Mouse (Mus musculus) gastrocnemius, postnatal 4 days (tissue): Measurements from ENCODE around the gene Spata18. TPM values are rescaled to one million over a fixed set of nuclear protein-coding genes. Genes with fewer than 3 reads are reported as not detected.

Experiments
- DNase-seq, 2 experiments: peaks; one replicate each; pipeline ENCODE4 v3.0.0; 2021 to 2022; ENCODE audit warnings: low spot score in 2 of 2, mixed read lengths in 2 of 2
- total RNA-seq, 2 experiments: library from RNA; stranded (reverse); gene quantifications; 2 replicates each; pipeline ENCODE4 v1.2.3; 2021

Spata18 gene
- total RNA-seq, 2 experiments from 2014 or later: 0.29 to 1.1 TPM

DNA sequence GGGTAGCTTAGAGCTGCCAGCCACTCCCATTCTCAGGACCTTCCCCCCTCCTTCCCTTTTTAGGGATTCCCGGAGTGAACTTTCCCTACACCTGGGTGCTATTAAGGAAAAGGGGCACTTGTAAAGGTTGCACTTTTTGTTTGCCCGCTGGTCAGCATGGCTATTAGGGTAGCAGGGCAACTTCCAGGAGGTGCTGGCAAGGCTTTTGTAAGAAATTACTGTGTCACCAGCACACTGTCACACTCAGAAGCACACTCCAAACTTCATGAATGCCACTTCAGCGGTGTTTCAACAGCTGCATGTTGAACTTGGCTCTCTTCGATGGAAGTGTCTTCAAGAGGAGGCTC lies 649 bp downstream of the Spata18 start:
- DNase-seq: no peak

DNA sequence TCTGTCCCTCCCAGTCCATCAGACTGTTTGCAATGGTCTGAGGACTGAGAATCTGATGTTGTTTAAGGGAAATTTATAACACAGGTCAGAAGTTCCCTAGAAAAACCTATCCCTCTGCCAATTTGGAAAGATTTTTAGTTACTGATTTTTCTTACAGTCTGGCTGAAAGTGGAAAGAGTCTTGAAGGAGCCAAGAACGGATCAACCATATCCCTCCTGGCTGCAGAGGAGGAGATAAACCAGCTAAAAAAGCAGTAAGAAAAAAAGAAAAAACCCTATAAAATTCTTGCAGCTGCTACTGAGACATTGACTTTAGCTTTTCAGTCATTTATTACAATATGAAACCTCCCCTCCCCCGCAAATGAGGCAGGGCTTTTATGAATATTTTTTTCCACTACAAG lies 15.5 kb downstream of the Spata18 start:
- no peak for DNase-seq

DNA sequence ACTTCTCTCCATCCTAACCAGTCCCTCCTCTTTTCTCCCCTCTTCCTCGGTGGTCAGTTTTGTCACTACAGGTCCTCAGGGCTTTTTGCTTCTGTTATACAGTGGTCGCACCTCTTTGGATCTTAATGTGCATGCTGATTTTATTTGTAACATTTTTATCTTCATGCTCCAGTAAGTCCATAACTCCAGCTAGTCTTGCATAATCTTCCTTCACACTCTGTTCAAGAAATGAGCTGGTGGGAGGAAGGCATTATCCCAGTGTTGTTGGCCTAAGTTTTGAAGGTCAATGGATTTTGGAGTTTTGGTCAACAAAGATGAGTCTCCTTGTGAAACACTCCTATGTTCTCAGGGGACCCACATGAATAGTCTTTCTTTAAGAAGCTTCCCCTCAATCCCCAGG lies 16.7 kb downstream of the Spata18 start:
- no peak for DNase-seq

- no peak for DNase-seq
Measured at GRCm38 (mm10) chr5:73669386-73669785, 18.2 kb downstream of the Spata18 start.

DNA sequence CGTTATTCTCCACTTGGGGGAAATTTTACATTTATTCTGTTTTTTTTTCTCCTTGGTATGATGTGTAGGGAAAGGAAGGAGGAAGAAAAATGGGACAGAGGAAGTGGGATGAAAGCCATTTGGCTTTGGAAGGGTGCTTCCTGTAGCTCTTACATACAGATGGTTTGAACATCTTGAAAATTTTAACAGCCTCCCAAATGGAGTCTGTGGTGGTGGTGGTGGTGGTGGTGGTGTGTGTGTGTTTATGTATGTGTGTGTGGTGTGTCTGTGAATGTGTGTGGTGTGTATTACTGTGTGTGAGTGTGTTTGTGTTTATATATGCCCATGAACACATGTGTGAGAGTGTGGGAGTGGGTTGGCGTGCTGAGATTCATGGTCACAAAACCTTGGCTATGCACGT lies 24.4 kb downstream of the Spata18 start:
- no peak for DNase-seq

GRCm38 (mm10) chr5:73676626-73677025 lies 25.4 kb downstream of the Spata18 start:
- no peak for DNase-seq

GRCm38 (mm10) chr5:73683221-73683620 lies 32.0 kb downstream of the Spata18 start:
- DNase-seq: no peak

- DNase-seq: no peak
Measured at GRCm38 (mm10) chr5:73683706-73684409, 32.7 kb downstream of the Spata18 start.

DNA sequence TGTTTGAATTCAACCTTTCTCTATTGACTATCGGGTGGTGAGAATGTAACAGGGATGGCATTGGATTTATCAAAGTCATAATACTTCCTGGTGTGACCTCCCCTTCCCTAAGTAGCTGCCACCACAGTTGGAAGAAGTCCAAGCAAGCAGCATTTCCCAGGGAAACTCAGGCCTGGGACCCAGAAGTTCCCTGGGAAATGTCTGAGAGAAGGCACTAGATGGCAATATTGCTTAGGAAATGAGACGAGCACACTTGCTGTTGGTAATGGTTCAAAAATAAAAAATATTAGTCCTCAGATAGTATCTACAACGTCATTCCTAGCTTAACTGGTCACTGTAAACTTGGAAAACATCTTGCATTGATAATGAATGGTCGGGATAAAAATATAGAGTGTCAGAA lies 35.0 kb downstream of the Spata18 start:
- DNase-seq: no peak

DNA sequence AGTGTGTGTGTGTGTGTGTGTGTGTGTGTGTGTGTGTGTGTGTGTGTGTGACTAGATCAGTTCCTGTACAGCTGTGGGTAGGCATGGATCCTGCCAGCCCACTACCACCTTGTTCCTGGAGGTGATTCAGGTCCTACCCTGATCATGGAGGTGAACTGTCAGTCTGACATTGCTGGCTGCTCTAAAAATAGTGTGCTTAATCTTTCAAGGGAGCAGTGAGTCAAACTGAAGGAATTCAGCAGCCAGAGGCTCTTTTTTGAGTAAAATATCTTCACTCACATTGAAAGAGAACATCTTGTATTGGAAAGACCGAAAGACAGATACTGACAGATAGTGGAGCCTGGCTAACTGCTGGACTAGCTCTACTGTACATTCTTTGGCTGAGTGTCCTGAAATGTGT lies 37.4 kb downstream of the Spata18 start:
- no peak for DNase-seq

DNA sequence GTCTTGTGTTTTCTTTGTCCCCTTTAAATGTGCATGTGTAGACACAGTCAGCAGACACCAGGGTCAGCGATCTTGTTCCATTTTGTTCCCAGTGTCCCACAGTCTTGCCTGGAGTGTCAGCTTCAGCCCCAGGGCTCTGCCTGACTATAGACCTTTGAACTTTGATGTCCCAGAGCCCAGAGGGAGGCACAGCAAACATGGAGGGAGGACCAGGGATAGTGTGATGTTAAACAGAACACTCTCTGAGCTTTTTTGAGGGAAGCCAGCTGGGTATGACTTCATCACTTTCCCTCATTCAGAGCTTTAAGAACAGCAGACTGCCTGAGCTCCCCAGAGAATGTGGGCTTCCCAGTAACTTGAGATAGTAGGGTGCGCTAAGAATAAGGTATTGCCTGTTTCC lies 39.0 kb downstream of the Spata18 start:
- DNase-seq: no peak

DNA sequence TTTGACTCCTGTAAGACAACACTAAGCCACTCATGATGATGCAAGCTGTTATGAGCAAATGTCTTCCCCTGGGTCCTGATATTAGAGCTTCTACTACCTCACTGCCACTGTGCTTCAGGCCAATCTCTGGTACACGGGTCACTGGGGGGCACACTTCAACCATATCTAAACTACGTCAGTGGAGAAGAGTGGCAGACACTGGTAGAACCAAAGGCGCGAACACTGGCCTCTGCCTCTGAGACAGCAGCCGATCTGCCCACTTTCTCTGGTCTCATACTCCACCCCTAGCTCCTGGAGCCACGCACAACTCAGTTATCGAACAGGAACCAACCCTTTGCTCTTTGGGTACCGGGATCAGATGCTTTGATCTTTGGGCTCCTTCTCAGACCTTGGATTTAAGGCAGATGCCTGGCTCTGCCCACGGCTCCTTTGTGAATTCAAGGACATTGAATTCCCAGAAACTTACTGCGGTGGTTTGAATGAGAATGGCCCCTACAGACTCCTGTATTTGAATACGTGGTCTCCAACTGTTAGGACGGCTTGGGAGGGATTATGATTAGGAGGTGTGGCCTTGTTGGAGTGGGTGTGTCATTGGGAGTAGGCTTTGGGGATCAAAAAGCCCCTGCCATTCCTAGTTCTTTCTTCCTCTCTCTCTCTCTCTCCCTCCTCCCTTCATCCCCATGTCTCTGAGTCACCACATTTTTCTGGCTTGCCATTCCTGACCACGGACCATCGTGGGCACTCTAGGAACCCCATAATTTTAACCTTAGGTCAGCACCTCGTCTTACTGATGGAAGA lies 40.7 kb downstream of the Spata18 start:
- no peak for DNase-seq

- no peak for DNase-seq
Measured at GRCm38 (mm10) chr5:73693778-73694177, 42.6 kb downstream of the Spata18 start.

GRCm38 (mm10) chr5:73694254-73695015 lies 43.3 kb downstream of the Spata18 start:
- no peak for DNase-seq

GRCm38 (mm10) chr5:73697700-73698099 lies 46.5 kb downstream of the Spata18 start:
- no peak for DNase-seq

- no peak for DNase-seq
Measured at GRCm38 (mm10) chr5:73701063-73701890, 50.1 kb downstream of the Spata18 start.

DNA sequence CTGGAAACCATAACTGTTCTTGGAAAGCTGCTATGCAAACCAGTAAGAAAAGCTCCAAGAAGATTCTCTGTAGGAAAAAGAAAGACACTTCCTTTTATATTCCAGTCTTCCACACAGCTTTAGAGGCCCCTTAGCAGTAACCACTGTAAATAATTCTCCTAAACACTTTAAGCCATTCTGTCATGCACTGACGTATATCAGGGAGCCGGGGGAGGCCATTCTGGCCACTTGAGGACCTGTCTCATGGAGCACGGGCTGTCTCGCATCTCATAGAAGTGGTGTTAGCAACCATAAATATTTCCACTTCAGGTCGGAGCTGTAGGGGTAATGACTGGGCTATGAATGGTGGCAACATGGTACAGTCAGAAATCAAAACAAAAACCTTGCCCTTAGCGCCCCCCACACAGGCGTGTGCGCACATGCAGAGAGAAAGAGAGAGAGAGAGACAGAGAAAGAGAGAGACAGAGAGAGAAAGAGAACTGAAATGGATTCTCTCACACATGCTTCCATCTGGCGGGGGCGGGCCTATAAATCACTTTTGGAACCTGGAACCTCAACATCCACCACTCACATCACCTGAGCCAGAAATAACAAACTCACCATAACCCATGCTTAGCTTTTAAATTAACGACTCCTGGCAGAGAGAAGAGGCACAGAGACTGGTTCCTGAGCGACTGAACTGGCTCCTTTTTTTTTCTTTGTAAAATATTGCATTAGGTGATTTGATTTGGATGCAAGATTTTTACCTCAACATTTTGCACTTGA lies 50.9 kb downstream of the Spata18 start:
- DNase-seq: no peak

DNA sequence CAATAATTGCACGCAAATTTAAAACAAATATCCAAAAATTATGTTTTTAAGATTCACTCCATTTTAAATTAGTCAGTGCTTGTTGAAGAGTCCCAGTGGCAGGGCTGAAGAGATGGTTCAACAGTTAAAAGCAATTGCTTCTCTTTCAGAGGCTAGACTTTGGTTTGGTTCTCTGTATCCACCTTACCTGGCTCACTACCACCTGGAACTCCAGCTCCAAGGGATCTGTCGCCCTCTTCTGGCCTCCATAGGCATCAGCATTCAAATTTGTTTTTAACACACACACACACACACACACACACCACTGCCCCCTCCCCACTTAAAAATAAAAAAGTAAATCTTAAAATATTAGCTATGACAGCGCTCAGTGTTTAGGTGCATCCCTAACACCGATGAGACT lies 51.9 kb downstream of the Spata18 start:
- no peak for DNase-seq

DNA sequence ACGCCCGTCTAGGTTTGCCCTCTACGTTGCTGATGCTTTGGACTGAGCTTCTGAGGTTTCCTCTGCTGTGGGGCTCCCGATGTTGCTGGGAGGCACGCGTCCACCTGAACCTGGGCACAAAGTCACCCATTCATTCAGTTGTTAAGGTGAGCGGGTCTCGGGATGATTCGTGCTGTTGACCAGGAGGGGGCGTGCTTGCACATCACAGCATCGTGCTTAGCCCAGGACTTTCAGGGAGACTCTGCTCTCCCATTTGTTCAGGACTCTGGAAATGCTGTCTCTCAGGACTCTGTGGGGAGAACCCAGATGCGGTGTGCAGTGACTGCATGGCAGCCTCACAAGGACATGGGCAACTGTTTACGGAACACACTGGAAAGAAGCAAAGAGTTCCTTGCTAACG lies 53.1 kb downstream of the Spata18 start:
- DNase-seq: no peak

GRCm38 (mm10) chr5:73704757-73705156 lies 53.6 kb downstream of the Spata18 start:
- no peak for DNase-seq
